Mouse (Mus musculus): Measurements from ENCODE around the gene Tagln. TPM values are rescaled to one million over a fixed set of nuclear protein-coding genes. Genes with fewer than 3 reads are reported as not detected.

Tagln gene
- total RNA-seq, 2 experiments from 2014 or later, result 9.6 to 11.8 TPM

DNA sequence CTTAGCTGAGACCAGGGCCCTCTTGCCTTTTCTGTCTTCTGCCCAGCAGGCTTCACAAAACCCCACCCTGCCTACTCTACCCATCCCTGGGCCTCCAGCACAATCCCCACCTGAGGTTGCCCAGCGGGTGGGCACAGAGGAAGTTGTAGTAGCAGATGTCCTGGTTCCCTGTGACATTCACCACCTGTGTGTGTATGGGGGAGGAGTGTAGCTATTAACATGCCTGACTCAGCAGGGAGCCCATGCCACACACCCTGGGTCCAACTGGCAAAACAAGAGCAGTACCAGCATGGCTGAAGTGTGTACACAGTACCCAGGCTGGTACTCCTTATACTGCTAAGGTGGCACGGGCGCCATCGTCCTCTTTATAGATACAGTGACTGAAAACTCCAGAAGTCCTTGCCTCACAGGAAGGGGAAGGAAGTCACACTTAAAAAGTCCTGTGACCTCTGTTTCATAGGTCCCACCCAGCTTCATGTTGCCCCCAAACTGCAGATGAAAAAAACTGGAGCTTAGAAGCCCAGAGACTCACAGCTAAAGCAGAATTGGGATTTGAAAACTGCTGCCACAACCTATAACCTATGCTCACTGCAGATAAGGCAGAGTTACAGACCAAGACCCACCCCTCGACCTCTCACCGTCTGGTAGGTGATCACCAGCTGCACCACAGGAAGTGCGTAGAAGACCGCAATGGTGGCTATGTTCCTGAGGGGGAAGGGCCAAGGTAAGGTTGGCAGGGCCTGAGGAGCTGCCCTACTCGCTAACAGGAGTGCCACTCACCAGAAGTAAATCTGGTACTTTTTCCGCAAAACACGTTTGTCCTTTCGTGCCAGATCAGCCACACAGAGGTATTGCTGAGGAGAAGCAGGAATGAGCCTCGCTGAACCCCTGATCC is 8.9 kb upstream of the Tagln start:
- TF ChIP-seq CTCF (IDR thresholded peaks at IDR 0.05), result no peak
- intact Hi-C loops (cut with DNase I), result no loop called here
- Histone ChIP-seq H3K27ac (no peak overlapping the region), H3K4me3 (no peak overlapping the region)
- no peak for DNase-seq (ENCODE audit: extremely low spot score in 1 of 2, low spot score in 2 of 2)

DNA sequence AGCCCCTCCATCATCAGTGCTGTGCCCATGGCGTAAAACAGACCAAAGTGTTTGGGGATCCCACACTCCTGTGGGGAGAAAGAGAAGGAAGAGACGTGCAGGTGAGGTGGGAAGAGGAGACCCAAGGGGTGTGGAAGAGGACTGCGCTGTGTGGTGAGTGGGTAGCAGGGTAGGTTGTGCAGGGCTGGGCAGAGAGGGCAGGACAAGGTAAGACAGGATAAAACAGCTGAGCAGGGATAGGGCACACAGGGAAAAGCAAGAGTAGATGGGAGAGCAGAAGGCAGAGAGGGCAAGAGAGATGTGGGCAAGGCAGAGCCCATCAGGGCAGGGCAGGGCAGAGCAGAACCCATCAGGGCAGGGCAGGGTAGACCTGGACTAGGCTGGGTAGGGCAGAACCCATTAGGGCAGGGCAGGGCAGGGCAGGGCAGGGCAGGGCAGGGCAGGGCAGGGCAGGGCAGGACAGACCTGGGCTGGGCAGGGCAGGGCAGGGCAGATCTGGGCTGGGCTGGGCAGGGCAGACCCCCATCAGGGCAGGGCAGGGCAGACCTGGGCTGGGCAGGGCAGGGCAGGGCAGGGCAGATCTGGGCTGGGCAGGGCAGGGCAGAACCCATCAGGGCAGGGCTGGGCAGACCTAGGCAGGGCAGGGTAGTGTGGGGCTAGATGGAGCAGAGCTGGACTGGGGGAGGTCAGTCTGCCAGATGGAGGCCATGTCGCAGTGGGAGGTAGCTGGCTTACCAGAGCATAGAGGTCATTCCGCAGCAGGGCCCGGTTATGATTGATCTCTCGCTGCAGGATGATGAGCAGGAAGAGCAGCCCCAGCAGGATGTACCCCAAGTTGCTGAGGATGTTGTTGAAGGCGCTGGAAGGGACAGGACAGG is 8.0 kb upstream of the Tagln start:
- no peak for TF ChIP-seq CTCF (IDR thresholded peaks at IDR 0.05)

DNA sequence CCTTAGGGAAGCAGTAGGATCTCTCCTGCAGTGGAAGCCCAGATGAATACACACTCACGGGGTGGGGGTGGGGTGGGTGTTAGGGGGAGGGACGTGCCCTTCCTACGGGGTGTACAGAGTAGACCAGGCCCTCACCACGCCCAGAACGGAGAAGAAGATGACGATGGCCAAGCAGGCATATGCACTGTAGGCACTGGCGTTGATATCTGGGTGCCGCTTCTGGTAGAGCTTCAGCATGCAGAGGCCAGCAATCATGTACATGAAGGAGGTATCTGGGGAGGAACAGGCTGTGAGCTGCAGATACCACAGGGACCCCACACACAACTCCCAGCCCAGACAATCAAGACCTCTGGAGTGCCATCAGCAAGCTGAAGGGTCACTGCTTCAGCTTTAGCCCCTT is 7.1 kb upstream of the Tagln start:
- DNase-seq (ENCODE audit: extremely low spot score in 1 of 2, low spot score in 2 of 2), result no peak
- Histone ChIP-seq H3K4me3 (no peak overlapping the region), H3K27ac (no peak overlapping the region)
- TF ChIP-seq CTCF (IDR thresholded peaks at IDR 0.05), result no peak
- intact Hi-C loops (cut with DNase I), result no loop called here

More for the DNA sequence above, 8.0 kb upstream of the Tagln start:
- Histone ChIP-seq H3K4me3 (no peak overlapping the region), H3K27ac (no peak overlapping the region)
- intact Hi-C loops (cut with DNase I), result no loop called here
- DNase-seq (ENCODE audit: extremely low spot score in 1 of 2, low spot score in 2 of 2), result no peak

DNA sequence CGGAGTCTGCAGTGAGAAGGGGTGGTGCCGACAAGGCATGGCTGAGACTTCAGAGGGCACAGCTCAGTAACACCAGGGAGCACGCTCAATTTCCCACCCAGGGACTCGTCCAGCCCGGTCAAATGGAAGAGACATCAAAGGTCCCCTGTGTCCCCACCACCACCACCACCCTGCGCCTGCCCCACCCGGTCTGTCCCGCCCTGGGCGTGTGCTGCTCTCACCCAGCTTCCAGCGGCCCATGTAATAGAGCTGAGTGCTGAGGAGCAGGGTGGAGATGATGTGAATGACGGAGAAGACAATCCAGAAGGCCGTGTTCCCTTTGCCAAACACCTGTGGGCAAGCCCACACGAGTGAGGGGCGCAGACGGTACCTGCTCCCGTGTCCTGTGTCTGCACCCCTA is 6.6 kb upstream of the Tagln start:
- no peak for TF ChIP-seq CTCF (IDR thresholded peaks at IDR 0.05)
- intact Hi-C loops (cut with DNase I), result no loop called here
- Histone ChIP-seq H3K27ac (no peak overlapping the region), H3K4me3 (no peak overlapping the region)
- no peak for DNase-seq (ENCODE audit: extremely low spot score in 1 of 2, low spot score in 2 of 2)

DNA sequence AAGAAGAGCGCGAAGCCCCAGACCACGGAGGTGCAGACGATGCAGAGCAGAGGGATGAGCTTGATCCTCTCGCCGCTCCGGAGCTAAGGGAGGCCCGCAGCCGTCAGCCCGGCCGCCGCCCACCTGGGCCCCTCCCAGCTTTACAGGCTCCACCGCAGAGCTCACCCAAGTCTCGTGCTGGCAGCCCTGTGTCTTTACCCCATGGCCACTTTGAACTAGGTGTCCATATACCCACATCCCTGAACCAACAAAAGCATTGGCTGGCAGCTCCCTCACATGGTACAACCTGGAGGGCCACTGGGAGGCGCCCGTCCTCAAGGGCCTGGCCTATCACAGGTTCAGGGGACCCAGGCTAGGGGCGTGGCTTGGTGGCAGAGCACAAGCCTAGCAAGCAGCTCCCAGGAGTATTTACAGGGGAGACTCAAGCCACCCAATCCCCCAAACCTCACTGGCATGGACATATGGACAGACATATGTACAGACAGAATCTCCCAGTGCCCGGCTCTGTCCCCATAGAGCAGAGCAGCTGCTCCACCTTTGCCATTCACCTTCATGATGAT is 5.6 kb upstream of the Tagln start:
- H3K27ac ChIP-seq, result no peak overlapping the region
- no peak; the same call in 1 of the 2 replicates for TF ChIP-seq CTCF (IDR thresholded peaks at IDR 0.05)
- DNase-seq (ENCODE audit: extremely low spot score in 1 of 2, low spot score in 2 of 2), result no peak
- no peak overlapping the region for H3K4me3 ChIP-seq
- intact Hi-C loops (cut with DNase I), result no loop called here

DNA sequence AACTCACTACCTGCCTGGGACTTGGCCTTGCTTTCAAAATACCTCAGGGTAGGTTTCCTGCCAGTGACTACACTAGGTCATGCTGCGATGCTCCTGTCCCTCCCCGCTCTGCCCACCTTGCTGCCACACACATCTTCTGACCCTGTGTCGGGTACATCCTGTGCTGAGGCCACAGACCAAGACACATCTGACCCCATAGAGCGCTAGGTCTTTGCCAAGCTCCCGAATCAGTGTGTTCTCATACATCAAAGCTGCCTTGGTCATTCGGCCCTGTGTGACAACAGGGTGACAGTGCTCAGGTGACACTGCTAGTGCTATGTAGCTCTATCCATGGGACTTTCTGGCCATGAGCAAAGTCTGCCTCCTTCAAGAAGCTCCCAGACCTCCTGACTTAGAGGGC is 3.9 kb upstream of the Tagln start:
- no peak for TF ChIP-seq CTCF (IDR thresholded peaks at IDR 0.05)
- intact Hi-C loops (cut with DNase I), result no loop called here
- no peak overlapping the region for H3K27ac ChIP-seq
- DNase-seq (ENCODE audit: extremely low spot score in 1 of 2, low spot score in 2 of 2), result no peak
- H3K4me3 ChIP-seq, result no peak overlapping the region

DNA sequence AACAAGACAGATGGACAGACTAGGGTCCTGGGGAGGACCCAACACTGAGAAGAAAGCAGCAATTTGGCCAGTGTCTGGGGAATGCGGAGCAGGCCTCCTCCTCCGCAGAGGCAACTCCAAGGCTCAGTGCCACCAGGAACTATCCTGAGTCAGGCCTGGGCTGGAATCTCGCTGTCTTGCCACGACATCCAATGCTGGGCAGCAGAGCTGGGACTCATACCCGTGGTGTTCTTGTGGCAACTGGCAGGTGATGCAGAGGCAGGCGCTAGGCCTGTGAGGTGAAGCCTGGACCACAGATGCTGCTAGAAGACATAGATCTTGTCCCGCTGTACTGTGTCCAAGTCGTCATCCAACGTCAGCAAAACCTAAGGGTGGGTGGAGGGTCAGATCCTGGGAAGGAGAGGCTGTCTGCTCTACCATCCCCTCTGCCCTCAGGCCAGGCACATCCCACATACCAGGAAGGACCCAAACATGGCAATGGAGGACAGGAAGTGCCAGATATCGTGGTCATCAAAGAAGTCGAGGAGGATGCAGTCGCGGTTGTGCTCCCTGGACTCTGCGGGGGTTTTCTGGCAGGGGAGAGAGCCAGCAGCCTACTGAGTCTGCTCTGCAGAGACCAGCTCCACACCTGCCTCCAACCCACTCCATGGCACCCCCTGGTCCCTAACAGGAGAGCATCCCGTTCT is 3.2 kb upstream of the Tagln start:
- no peak for DNase-seq (ENCODE audit: extremely low spot score in 1 of 2, low spot score in 2 of 2)
- intact Hi-C loops (cut with DNase I), result no loop called here
- no peak for TF ChIP-seq CTCF (IDR thresholded peaks at IDR 0.05)
- Histone ChIP-seq H3K27ac (no peak overlapping the region), H3K4me3 (no peak overlapping the region)

DNA sequence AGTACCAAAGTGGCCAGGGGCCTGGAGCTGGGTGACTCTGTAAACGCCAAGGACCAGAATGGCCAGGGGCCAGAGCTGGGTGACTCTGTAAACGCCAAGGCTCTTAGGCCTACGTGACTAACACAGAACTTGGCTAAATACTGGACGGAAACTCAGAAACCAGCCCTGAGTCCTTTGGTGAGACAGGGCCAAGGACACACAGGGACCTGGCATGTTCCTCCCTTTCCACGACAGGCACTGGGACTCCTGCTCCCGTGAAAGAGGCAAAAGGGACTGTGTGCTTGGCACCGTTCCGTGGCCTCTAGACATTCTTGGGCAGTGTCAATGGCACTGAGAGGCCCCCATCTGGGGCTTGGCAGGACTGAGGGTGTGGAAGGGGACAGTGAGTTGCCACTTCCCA is 2.2 kb upstream of the Tagln start:
- DNase-seq (ENCODE audit: extremely low spot score in 1 of 2, low spot score in 2 of 2), result no peak
- Histone ChIP-seq H3K4me3 (no peak overlapping the region), H3K27ac (no peak overlapping the region)
- no peak for TF ChIP-seq CTCF (IDR thresholded peaks at IDR 0.05)
- intact Hi-C loops (cut with DNase I), result no loop called here

DNA sequence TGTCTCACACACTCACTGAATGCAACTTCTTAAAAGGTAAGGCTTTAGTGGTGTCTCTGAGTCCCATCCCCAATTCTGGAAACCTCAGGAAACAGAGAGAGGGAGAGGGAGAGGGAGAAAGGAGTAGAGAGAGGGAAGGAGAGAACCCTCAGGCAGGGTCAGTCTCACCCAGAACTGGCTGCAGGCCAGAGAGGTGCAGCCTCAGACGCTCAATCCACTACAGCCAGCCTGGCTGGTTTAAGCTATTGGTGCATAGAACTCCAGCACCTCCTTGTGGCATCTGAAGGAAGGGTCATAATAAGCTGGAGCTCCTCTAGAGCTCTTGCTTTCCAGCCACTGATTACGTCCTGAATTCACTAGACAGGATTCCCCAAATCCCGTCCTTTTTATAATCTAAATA is 1.0 kb upstream of the Tagln start:
- Histone ChIP-seq H3K4me3 (no peak overlapping the region), H3K27ac (no peak overlapping the region)
- intact Hi-C loops (cut with DNase I), result loop anchor here (2.0 kb wide), 2 partner anchors 18 to 26 kb away; partner anchors contain the start of gene Sidt2
- peak; percentile 72 for TF ChIP-seq CTCF (IDR thresholded peaks at IDR 0.05)
- peak in 1 of 2 experiments; percentile 37 for DNase-seq (ENCODE audit: extremely low spot score in 1 of 2, low spot score in 2 of 2)

DNA sequence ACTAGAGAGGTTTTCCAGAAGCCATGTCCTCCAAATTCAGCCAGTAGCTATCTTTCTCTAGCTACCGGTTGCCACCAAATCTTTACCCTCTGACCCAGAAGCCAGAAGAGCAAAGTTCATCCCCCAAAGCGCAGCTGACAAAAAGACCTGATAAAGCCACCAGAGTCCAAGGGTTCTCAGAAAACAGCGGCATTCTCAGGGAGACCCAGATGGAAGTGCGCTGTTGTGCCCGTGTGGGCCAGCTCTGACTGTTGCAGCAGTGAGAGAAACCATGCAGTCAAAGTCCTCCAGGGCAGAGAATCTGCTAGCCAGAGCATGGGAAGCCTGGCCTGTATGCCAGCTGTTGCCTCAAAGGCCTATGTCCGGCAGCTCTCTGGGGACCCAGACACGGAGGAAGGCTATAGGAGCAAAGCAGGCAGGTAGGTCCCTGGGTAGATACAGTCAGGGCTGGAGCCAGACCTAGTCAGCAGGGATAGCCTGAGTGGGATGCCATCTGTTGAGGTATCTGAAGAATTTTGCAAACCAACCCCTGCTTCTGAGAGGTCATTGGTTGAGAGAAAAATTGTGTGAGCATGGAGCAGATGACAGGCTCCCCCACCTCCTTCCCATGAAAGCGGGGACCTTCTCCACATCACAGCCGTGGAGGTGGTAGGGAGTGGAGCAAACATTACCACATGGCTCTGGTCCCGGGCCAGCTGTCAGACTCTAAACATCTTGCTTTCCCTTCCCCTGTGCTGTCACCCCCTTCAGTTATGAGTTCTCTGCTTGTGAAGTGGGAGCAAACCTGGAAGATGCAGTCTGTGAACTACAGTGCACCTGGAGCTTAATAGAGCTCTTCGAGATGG is 3.1 kb downstream of the Tagln start:
- no peak for TF ChIP-seq CTCF (IDR thresholded peaks at IDR 0.05)
- DNase-seq (ENCODE audit: extremely low spot score in 1 of 2, low spot score in 2 of 2), result peak; percentile 32 to 43
- peak overlapping the region; percentile 32; the same call in 1 of the 2 replicates for H3K27ac ChIP-seq
- H3K4me3 ChIP-seq, result no peak overlapping the region
- intact Hi-C loops (cut with DNase I), result no loop called here

DNA sequence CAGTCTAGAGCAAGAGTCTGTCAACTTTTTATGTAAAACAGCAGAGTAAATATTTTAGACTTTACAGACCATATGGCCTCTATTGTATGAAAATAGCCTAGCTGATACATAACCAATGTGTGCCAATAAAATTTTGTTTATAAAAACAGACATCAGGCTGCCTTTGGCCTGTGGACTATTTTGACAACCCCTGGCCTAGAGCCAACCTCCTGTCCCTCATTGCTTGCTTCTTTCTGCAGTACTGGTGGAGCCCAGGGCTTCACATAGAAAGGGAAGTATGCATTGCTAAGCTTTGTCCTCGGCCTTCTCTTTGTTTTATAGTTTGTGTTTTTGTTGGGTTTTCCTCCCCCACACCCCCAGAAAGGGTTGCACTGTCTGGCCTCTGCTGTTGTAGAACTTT is 3.9 kb downstream of the Tagln start:
- intact Hi-C loops (cut with DNase I), result no loop called here
- no peak for TF ChIP-seq CTCF (IDR thresholded peaks at IDR 0.05)
- Histone ChIP-seq H3K27ac (no peak overlapping the region), H3K4me3 (no peak overlapping the region)
- DNase-seq (ENCODE audit: extremely low spot score in 1 of 2, low spot score in 2 of 2), result no peak

Data from left cerebral cortex, adult 2 months (tissue).